Mouse (Mus musculus) lung, embryonic 14.5 days (tissue): Measurements from ENCODE around the gene Bspry. TPM values are rescaled to one million over a fixed set of nuclear protein-coding genes. Genes with fewer than 3 reads are reported as not detected.

Source experiments
- ATAC-seq: fragments of 200-750 bp; cut with Nextera tagmentation; 2 replicates; pipeline ENCODE4 v1.8.0; 2017; ENCODE audit warnings: mild to moderate bottlenecking, moderate TSS enrichment, moderate library complexity; ENCODE audit not compliant: insufficient read depth
- DNase-seq: peaks from one replicate; pipeline ENCODE4 v3.0.0-alpha.2; 2015
- H3K27ac ChIP-seq: fragments of 300-500 bp; sonication (generic); 2 replicates; pipeline ENCODE4 v1.5.1; 2014; ENCODE audit warnings: low read depth, mild to moderate bottlenecking, moderate library complexity
- H3K27me3 ChIP-seq: fragments of 300-500 bp; sonication (generic); 2 replicates; pipeline ENCODE4 v1.6.1; 2014; ENCODE audit warnings: low read length, control low read depth; ENCODE audit not compliant: insufficient read depth
- H3K36me3 ChIP-seq: fragments of 300-500 bp; sonication (generic); 2 replicates; pipeline ENCODE4 v1.6.1; 2014; ENCODE audit warnings: control low read depth; ENCODE audit not compliant: insufficient read depth
- H3K4me1 ChIP-seq: fragments of 300-500 bp; sonication (generic); 2 replicates; pipeline ENCODE4 v1.6.1; 2014; ENCODE audit warnings: antibody characterized with exemption, control low read depth; ENCODE audit not compliant: insufficient read depth
- H3K4me2 ChIP-seq: fragments of 300-500 bp; sonication (generic); 2 replicates; pipeline ENCODE4 v1.6.1; 2014; ENCODE audit warnings: mild to moderate bottlenecking
- H3K4me3 ChIP-seq: fragments of 300-500 bp; sonication (generic); 2 replicates; pipeline ENCODE4 v1.5.1; 2014; ENCODE audit warnings: low read depth, low read length
- H3K9ac ChIP-seq: fragments of 300-500 bp; sonication (generic); 2 replicates; pipeline ENCODE4 v1.6.1; 2014
- H3K9me3 ChIP-seq: fragments of 300-500 bp; sonication (generic); 2 replicates; pipeline ENCODE4 v1.6.1; 2016; ENCODE audit warnings: low read depth, low read length, control low read depth
- CTCF ChIP-seq: IDR thresholded peaks from 2 replicates; pipeline ENCODE4 v1.5.1; 2016; ENCODE audit warnings: antibody characterized with exemption, low read depth
- WGBS: fragments of 180-500 bp; shearing (Covaris S2); extraction: QIAGEN DNeasy Blood & Tissue Kit; methylation state at CpG from one replicate; pipeline ENCODE4 v1.1.7; 2014; 5-methylcytosine and 5-hydroxymethylcytosine counted together
- polyA plus RNA-seq: library from polyadenylated mRNA; unstranded; fragments of >200 nt; fragmentation: Nextera tagmentation; extraction: Ambion mirVana; gene quantifications from 2 replicates; pipeline ENCODE4 v1.2.1, GENCODE M21; 2014

The Bspry gene
- polyA plus RNA-seq, 1 experiment from 2014 or later, result 30.5 TPM

DNA sequence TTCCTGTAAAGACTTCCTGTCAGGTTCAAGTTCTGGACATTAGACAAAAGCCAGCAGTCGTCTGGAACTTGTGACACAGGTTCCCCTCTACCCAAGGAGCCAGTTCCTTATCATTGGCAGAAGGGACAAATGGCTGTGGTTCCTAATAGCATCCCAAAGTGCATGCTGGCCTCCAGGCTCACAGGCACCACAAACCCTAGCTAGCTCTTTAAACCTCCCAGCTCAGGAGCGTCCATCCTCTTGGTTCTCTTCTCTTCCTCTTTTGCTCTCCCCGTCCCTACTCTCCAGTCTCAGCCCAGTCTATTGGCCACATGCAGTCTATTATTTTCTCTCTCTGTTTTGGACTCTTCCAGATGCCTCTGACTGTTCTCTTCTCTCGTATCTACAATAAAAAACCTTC, 40.1 kb upstream of the Bspry start:
- Histone ChIP-seq H3K9me3 (no peaks in the 10 kb centered on the region), H3K4me2 (no peak overlapping the region), H3K36me3 (no peaks in the 10 kb centered on the region), H3K4me1 (no peaks in the 10 kb centered on the region), H3K9ac (no peak overlapping the region), H3K27me3 (no peaks in the 10 kb centered on the region), H3K4me3 (no peak overlapping the region), H3K27ac (no peak overlapping the region)
- DNase-seq (no peak), ATAC-seq (no peak)
- 62% methylated on average over 4 of the region's 4 CpGs for WGBS
- no peak for TF ChIP-seq CTCF

GRCm38 (mm10) chr4:62440544-62440943, 39.3 kb upstream of the Bspry start:
- H3K4me3 ChIP-seq, result no peak overlapping the region
- H3K36me3 ChIP-seq, result no peaks in the 10 kb centered on the region
- ATAC-seq (no peak), DNase-seq (no peak)
- H3K4me1 ChIP-seq, result no peaks in the 10 kb centered on the region
- H3K9me3 ChIP-seq, result no peaks in the 10 kb centered on the region
- WGBS, result 73% methylated on average over 4 of the region's 4 CpGs
- H3K4me2 ChIP-seq, result no peak overlapping the region
- H3K27ac ChIP-seq, result no peak overlapping the region
- H3K27me3 ChIP-seq, result no peaks in the 10 kb centered on the region
- no peak for TF ChIP-seq CTCF
- H3K9ac ChIP-seq, result no peak overlapping the region

- Histone ChIP-seq H3K27ac (no peak overlapping the region), H3K36me3 (no peaks in the 10 kb centered on the region), H3K27me3 (no peaks in the 10 kb centered on the region), H3K9ac (no peak overlapping the region), H3K4me3 (no peak overlapping the region), H3K4me1 (no peaks in the 10 kb centered on the region), H3K9me3 (no peaks in the 10 kb centered on the region), H3K4me2 (no peak overlapping the region)
- ATAC-seq (no peak), DNase-seq (no peak)
- 54% methylated on average over 4 of the region's 4 CpGs for WGBS
- TF ChIP-seq CTCF, result no peak
These were observed 38.9 kb upstream of the Bspry start for GRCm38 (mm10) chr4:62440986-62441385.

GRCm38 (mm10) chr4:62454995-62455394, 24.9 kb upstream of the Bspry start:
- Histone ChIP-seq H3K9ac (no peak overlapping the region), H3K9me3 (no peaks in the 10 kb centered on the region), H3K4me1 (no peaks in the 10 kb centered on the region), H3K4me2 (no peak overlapping the region), H3K27ac (no peak overlapping the region), H3K27me3 (no peaks in the 10 kb centered on the region), H3K36me3 (no peaks in the 10 kb centered on the region), H3K4me3 (no peak overlapping the region)
- peak; percentile 65 for TF ChIP-seq CTCF
- ATAC-seq, result 0 out of 2 replicates have a peak, but pooled peaks have one; percentile 51
- DNase-seq, result peak; percentile 72
- WGBS, result 46% methylated on average over 5 of the region's 5 CpGs

DNA sequence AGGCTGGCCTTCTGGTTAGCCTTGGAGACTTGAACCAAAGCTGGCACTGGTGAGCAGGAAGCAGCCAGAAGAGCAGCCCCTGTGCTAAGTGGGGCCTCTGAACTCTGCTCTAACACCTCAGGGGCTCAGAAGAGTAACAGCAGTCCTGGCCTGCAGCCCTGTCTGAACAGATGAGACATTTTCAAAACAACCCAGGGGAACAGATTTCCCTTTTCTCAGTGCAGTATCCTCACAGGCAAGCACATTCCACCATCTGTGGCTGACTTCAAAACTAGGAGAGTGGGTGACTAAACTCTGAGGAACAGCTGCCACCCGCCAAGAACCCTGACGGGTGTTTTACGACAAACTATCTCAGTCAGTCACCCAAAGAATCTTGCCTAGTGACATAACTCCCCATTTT, 20.8 kb upstream of the Bspry start:
- Histone ChIP-seq H3K4me2 (no peak overlapping the region), H3K27me3 (no peaks in the 10 kb centered on the region), H3K27ac (no peak overlapping the region), H3K36me3 (no peaks in the 10 kb centered on the region), H3K4me1 (no peaks in the 10 kb centered on the region), H3K9me3 (no peaks in the 10 kb centered on the region), H3K9ac (no peak overlapping the region), H3K4me3 (no peak overlapping the region)
- DNase-seq (peak; percentile 56), ATAC-seq (peak; percentile 72)
- no peak for TF ChIP-seq CTCF
- 31% methylated on average over 3 of the region's 3 CpGs for WGBS

- no peak for DNase-seq
- Histone ChIP-seq H3K9ac (no peak overlapping the region), H3K4me1 (no peaks in the 10 kb centered on the region), H3K9me3 (no peaks in the 10 kb centered on the region), H3K36me3 (no peaks in the 10 kb centered on the region), H3K4me2 (no peak overlapping the region), H3K27ac (no peak overlapping the region), H3K27me3 (no peaks in the 10 kb centered on the region), H3K4me3 (no peak overlapping the region)
- WGBS, result 89% methylated on average over 8 of the region's 8 CpGs
- no peak for ATAC-seq
- no peak for TF ChIP-seq CTCF
These were observed 19.5 kb upstream of the Bspry start for GRCm38 (mm10) chr4:62460348-62460747.

DNA sequence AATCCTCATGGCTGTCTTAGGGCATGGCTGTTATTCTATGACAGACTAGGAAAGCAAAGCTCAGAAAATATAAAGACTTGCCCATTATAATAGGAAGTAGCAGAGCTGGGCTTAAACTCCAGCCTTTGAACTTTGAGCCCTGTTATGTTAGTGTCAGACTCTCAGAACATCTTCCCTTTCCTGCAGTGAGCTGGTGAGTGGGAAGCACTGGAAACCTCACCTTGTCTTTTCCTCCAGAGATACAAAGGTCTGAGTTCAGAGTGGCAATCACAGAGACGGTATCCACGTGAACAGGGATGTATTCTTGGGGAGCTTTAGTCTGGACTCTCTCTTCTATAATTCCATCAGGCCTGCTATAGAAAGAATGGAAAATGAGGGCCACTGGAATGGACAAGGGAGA, 16.7 kb upstream of the Bspry start:
- Histone ChIP-seq H3K4me3 (no peak overlapping the region), H3K27me3 (no peaks in the 10 kb centered on the region), H3K9ac (no peak overlapping the region), H3K9me3 (no peaks in the 10 kb centered on the region), H3K4me1 (no peaks in the 10 kb centered on the region), H3K4me2 (no peak overlapping the region), H3K27ac (no peak overlapping the region), H3K36me3 (no peaks in the 10 kb centered on the region)
- ATAC-seq (no peak), DNase-seq (no peak)
- TF ChIP-seq CTCF, result no peak
- 85% methylated on average over 2 of the region's 2 CpGs for WGBS

DNA sequence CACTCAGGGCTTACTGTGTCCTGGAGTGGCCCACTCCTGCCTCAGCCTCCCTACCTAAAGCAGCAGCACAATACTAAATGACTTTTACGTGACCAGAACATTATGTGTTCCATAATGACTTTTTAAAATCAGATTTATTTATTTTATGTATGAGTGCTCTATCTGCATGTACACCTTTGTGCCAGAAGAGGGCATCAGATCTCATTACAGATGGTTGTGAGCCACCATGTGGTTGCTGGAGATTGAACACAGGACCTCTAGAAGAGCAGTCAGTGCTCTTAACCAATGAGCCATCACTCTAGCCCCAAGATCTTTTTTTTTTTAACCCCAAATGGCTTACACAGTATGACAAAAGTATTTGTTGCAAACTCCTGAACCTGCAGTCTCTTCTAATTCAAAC, 11.7 kb upstream of the Bspry start:
- TF ChIP-seq CTCF, result peak; percentile 30; the same call in 1 of the 2 replicates
- no peaks in the 10 kb centered on the region for H3K27me3 ChIP-seq

More for the DNA sequence above, 11.7 kb upstream of the Bspry start:
- H3K9me3 ChIP-seq, result no peaks in the 10 kb centered on the region
- no peak overlapping the region for H3K4me2 ChIP-seq
- 89% methylated on average over 1 of the region's 1 CpGs for whole genome bisulfite sequencing
- DNase-seq (no peak), ATAC-seq (no peak)
- H3K9ac ChIP-seq, result no peak overlapping the region
- no peak overlapping the region for H3K4me3 ChIP-seq
- H3K4me1 ChIP-seq, result no peaks in the 10 kb centered on the region; the same call in 1 of the 2 replicates
- no peak overlapping the region for H3K27ac ChIP-seq
- no peaks in the 10 kb centered on the region for H3K36me3 ChIP-seq
